Mouse (Mus musculus) liver, adult 2 months (tissue): ENCODE results near the gene Elovl7.

ENCODE experiments used
- CTCF ChIP-seq: fragments of 200-500 bp; IDR thresholded peaks from 2 replicates; pipeline ENCODE4 v1.5.1; 2011; ENCODE audit warnings: low read depth, low read length, control low read depth
- POLR2A ChIP-seq: fragments of 200-500 bp; IDR thresholded peaks from 2 replicates; pipeline ENCODE4 v1.6.1; 2011; ENCODE audit warnings: low read length, control low read depth; ENCODE audit not compliant: insufficient read depth; ENCODE audit errors: extremely low read depth

DNA sequence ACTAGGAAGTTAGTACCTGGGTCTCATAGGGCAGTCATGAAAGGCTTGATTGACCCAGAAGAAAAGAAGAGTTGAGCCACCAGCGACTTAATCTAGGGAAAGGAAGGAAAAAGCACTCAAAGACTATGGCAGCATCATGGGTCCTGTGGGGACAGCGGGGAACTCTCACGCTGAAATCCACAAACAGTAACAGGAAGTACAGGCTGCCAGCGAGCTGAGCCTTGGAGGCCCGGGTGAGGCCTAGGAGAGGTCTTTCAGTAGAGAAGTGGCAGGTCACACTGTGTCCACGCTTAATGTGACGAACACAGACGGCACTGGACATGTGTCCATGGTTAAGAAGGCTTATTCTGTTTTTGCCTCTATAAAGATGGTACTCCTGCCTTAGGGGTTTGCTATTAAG, 34.6 kb upstream of the Elovl7 start:
- TF ChIP-seq CTCF (no peak), POLR2A (no peak)
